Mouse (Mus musculus) hindbrain, embryonic 13.5 days (tissue): Measurements from ENCODE around the gene Vps11. TPM values are rescaled to one million over a fixed set of nuclear protein-coding genes. Genes with fewer than 3 reads are reported as not detected.
"Not testable (repeated sequence)": the region's sequence is repeated elsewhere in the genome, so short reads cannot be mapped to it uniquely, and the experiment has no call there.

Experiments
- ATAC-seq: fragments of 200-750 bp; cut with Nextera tagmentation; 2 replicates; pipeline ENCODE4 v1.8.0; 2017; ENCODE audit warnings: moderate TSS enrichment; ENCODE audit not compliant: low FRiP score
- H3K27ac ChIP-seq: fragments of 300-500 bp; sonication (generic); 2 replicates; pipeline ENCODE4 v1.5.1; 2015; ENCODE audit warnings: inconsistent platforms, mild to moderate bottlenecking, moderate library complexity
- H3K27me3 ChIP-seq: fragments of 300-500 bp; sonication (generic); 2 replicates; pipeline ENCODE4 v1.6.1; 2015; ENCODE audit warnings: mild to moderate bottlenecking, inconsistent platforms
- H3K36me3 ChIP-seq: fragments of 300-500 bp; sonication (generic); 2 replicates; pipeline ENCODE4 v1.6.1; 2015; ENCODE audit warnings: mild to moderate bottlenecking, inconsistent platforms
- H3K4me1 ChIP-seq: fragments of 300-500 bp; sonication (generic); replicated peaks from 2 replicates; pipeline ENCODE4 v1.6.1; 2015; ENCODE audit warnings: inconsistent platforms
- H3K4me2 ChIP-seq: fragments of 300-500 bp; sonication (generic); 2 replicates; pipeline ENCODE4 v1.6.1; 2015; ENCODE audit warnings: inconsistent platforms, mild to moderate bottlenecking, moderate library complexity
- H3K4me3 ChIP-seq: fragments of 300-500 bp; sonication (generic); 2 replicates; pipeline ENCODE4 v1.5.1; 2015; ENCODE audit warnings: mild to moderate bottlenecking, inconsistent platforms
- H3K9ac ChIP-seq: fragments of 300-500 bp; sonication (generic); 2 replicates; pipeline ENCODE4 v1.6.1; 2015; ENCODE audit warnings: mild to moderate bottlenecking, inconsistent platforms
- H3K9me3 ChIP-seq: fragments of 300-500 bp; sonication (generic); 2 replicates; pipeline ENCODE4 v1.6.1; 2016; ENCODE audit warnings: inconsistent platforms
- WGBS: fragments of 180-500 bp; shearing (Covaris S2); methylation state at CpG from one replicate; pipeline ENCODE4 v1.1.7; 2015; 5-methylcytosine and 5-hydroxymethylcytosine counted together
- microRNA-seq: library from miRNA; unstranded; fragments of <30 nt; microRNA quantifications from one replicate; pipeline ENCODE4, GENCODE M21; 2016
- polyA plus RNA-seq: library from polyadenylated mRNA; unstranded; fragments of >200 nt; fragmentation: Nextera tagmentation; extraction: Ambion mirVana; gene quantifications from 2 replicates; pipeline ENCODE4 v1.2.1, GENCODE M21; 2015

Vps11 gene
- polyA plus RNA-seq, 1 experiment from 2014 or later, result 38.0 TPM

- H3K27me3 ChIP-seq, ATAC-seq, H3K9me3 ChIP-seq, H3K4me2 ChIP-seq, H3K9ac ChIP-seq, H3K27ac ChIP-seq, H3K4me3 ChIP-seq: not testable (repeated sequence)
- over 99% methylated on average over 3 of the region's 3 CpGs for WGBS
- Histone ChIP-seq H3K4me1 (peaks cover 20% of the 10 kb centered on the region), H3K36me3 (peaks cover 72% of the 10 kb centered on the region)
Observed at GRCm38 (mm10) chr9:44300001-44300400, 61.5 kb downstream of the Vps11 start.

Small RNAs within 50 kb of the gene (microRNA-seq; reads per million reads assigned to microRNA genes)
- not detected for gene Gm44335
- gene Mir7085, result not detected

Other genes with a start within 250 kb of the Vps11 start
- 0.12 and 0.49 TPM in 2 replicates for gene Gm49380, start 248.2 kb downstream of the Vps11 start, polyA plus RNA-seq
- gene Rnf26, start 248.2 kb downstream of the Vps11 start, polyA plus RNA-seq, result 27.9 and 29.2 TPM in 2 replicates
- gene Mcam, start 227.2 kb downstream of the Vps11 start, polyA plus RNA-seq, result 13.1 and 14.0 TPM in 2 replicates
- gene Cbl, start 127.6 kb downstream of the Vps11 start, polyA plus RNA-seq, result 21.5 and 24.4 TPM in 2 replicates
- gene Ccdc153, start 121.0 kb downstream of the Vps11 start, polyA plus RNA-seq, result not detected in 2 replicates
- 0.17 and 0.48 TPM in 2 replicates for gene Pdzd3, start 110.2 kb downstream of the Vps11 start, polyA plus RNA-seq
- 4.4 TPM in 2 replicates for gene Nlrx1, start 93.1 kb downstream of the Vps11 start, polyA plus RNA-seq
- 18.0 and 20.1 TPM in 2 replicates for gene Abcg4, start 73.1 kb downstream of the Vps11 start, polyA plus RNA-seq
- gene Hinfp, start 56.0 kb downstream of the Vps11 start, polyA plus RNA-seq, result 31.4 and 36.6 TPM in 2 replicates
- gene C2cd2l, start 41.4 kb downstream of the Vps11 start, polyA plus RNA-seq, result 19.1 and 21.6 TPM in 2 replicates
- gene Dpagt1, start 35.7 kb downstream of the Vps11 start, polyA plus RNA-seq, result 37.0 and 40.4 TPM in 2 replicates
- 145 and 151 TPM in 2 replicates for gene H2afx, start 27.0 kb downstream of the Vps11 start, polyA plus RNA-seq
- gene Hmbs, start 17.4 kb downstream of the Vps11 start, polyA plus RNA-seq, result 66.8 and 70.8 TPM in 2 replicates
- 25.6 and 27.7 TPM in 2 replicates for gene Hyou1, start 17.8 kb upstream of the Vps11 start, polyA plus RNA-seq
- gene Slc37a4, start 35.2 kb upstream of the Vps11 start, polyA plus RNA-seq, result 64.7 and 65.9 TPM in 2 replicates
- 1,260 and 1,282 TPM in 2 replicates for gene Rps25, start 45.5 kb upstream of the Vps11 start, polyA plus RNA-seq
- gene Trappc4, start 45.9 kb upstream of the Vps11 start, polyA plus RNA-seq, result 342 and 355 TPM in 2 replicates
- gene Ccdc84, start 56.9 kb upstream of the Vps11 start, polyA plus RNA-seq, result 28.2 and 32.9 TPM in 2 replicates
- not detected in 2 replicates for gene Foxr1, start 79.5 kb upstream of the Vps11 start, polyA plus RNA-seq
- gene Upk2, start 93.3 kb upstream of the Vps11 start, polyA plus RNA-seq, result not detected in 2 replicates
- gene Bcl9l, start 121.2 kb upstream of the Vps11 start, polyA plus RNA-seq, result 8.6 TPM in 2 replicates
- gene Cxcr5, start 200.2 kb upstream of the Vps11 start, polyA plus RNA-seq, result 0.10 TPM in 1 of 2 replicates, not detected in the other
- 26.1 and 28.2 TPM in 2 replicates for gene Ddx6, start 243.2 kb upstream of the Vps11 start, polyA plus RNA-seq